Mouse (Mus musculus): ENCODE measurements around the gene Zfp146.
A peak's percentile ranks its signal among the peaks of the same experiment; 100 is the strongest.
"Not testable (repeated sequence)": the region's sequence is repeated elsewhere in the genome, so short reads cannot be mapped to it uniquely, and the experiment has no call there.

Gene Zfp146

DNA sequence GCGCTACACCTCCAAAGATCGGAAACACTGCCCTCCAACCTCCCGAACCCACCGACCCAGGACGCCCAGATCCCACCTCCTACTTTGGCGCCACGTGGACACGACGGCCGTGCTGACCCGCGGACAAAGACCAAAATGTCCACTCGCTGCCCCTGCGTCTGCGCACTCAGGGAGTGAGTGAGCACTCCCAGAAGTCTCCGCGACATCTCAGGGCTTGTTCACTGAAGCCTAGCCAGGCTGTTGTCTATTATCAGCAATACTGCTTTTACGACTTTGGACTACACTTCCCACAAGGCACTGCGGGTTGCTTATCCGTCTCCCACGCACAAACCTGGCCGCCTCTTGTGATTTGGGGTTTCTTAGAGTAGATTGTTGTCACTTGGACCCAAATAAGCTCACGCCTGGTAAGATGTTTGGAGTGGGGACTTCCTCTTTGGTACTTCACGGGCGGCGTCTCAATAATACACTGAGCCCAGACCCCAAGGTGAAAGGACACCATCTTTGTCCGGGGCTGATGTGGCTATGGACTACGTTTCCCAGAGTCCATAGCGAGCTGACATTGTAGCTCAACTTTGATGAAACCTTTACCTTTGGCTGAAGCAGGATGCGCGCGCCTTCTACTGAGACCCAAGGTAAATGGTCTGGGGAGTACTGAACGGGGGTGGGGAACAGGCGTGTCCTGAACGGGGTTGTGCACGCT, at the start of gene Zfp146:
Gene Zfp146 (minus strand): TSS at position 168 of the 700 bp plus-strand sequence.
- DNase-seq = peak; percentile 93 to 96

DNA sequence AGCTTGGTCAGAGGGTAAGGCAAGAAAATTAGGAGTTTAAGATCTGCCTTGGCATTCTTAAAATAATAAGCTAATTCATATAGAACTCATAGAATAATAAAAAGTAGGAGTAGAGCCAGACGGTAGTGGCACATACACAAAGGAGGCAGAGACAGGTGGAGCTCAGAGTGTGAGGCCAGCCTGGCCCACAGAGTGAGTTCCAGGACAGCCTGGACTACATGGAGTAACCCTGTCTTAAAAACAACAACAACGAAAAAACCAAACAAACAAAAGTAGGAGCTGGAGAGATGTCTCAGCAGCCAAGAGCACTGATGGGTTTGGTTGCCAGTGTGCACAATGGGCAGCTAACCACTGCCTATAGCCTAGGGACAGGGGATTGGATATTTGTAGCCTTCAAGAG, 47.7 kb upstream of the Zfp146 start:
- no peak for DNase-seq

DNA sequence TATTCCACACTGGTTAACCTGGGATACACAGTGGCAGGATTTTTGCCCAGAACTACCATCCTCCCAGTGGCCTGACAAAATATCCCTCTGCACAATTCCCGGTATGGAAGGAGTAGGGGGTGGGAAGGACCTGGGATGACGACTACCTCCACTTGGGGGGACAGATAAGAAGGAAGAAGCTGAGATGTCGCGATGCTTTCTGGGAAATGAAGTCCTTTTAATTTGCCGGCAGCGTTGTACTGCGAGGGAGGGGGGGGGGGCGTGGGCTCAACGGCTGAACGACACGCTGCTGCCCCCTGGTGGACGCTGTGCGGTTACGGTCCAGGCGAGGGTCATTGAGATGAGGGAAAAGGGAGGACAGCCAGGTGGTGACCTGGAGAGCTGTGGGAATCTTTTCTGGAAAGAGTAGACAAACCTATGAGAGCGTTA, 47.2 kb upstream of the Zfp146 start:
- DNase-seq = peak; percentile 65 to 81

DNA sequence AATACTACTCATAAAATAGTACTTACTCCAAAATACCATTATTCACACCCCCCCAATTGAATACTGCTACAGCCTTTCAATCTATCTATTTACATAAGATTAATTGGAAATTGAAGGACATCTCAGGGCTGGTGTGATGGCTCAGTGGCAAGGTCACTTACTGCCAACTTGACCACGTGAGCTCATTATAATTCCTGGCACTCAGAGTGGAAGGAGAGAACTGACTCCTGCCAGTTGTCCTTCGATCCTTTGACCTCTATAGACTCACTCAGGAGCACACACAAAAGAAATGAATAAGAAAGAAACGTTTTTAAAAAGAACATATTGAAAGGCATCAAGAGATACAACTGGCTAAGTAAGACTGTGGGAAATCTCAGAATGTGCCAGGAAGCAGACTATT, 46.3 kb upstream of the Zfp146 start:
- no peak for DNase-seq

DNA sequence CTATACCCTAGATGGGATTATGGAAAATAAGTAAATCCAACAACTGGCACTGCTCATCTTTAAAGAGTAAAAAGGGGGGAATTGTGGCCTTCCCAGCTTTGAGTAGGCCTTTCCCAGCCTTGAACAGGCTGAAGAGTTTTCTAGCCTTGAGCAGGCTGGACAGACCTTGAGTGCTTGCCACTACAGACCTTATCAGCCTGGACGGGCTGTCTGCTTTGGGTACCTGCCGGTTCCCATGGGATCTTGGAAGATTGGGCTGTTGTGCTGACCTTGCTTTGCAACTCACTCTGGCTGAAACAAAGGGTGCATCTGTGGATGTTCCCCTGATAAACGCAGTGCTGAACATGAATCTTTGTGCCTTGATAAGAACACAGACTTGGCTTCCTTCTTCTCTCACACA, 44.3 kb upstream of the Zfp146 start:
- DNase-seq = no peak

DNA sequence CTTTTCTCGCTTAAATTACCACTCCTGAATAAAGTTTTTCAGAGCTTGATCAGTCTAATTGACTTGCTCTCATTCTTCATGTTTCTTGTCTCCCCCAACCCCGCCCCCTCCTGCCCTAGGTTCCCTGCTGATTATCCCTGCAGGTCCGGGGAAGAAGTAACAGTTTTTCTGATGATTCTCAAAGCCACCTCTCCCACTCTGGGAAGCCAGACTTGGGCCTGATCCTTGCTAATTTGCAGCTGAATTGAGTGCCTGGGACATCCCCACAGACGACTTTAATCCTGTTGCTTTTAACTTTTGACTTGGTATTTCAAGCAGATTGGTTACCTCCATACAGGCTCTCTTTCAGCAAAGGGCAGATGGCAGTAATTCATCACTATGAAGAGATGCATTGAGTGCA, 41.5 kb upstream of the Zfp146 start:
- no peak for DNase-seq

DNA sequence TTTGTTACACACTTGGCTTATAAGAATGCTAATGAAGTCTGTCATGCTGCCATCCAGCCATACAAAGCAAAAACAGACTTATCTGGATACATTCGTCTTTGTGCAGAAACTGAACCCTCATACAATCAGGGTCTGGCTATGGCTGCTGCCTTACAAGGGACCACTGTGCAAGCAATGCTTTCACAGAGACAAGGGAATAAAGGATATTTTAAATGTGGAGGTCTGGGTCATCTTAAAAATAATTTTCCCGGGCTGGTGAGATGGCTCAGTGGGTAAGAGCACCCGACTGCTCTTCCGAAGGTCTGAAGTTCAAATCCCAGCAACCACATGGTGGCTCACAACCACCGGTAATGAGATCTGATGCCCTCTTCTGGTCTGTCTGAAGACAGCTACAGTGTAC, 36.8 kb upstream of the Zfp146 start:
- not testable (repeated sequence) for DNase-seq

DNA sequence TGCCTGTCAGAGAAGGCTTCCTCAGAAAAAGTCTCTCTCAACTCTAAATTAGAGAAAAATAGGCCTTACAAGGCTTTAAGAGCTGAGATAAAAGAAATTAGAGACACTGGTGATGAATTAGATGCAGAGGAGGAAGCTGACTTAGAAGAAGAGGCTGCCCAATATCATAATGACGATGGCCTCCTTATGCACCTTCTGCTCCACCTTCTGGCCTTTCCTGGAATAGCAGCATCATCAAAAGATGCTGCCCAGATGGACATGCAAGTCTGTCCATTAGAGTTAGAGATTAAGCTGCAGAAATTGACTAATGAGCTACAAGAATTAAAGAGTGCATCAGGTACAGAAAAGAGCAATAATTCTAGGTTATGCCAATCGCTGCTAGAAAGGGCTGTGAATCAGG, 35.8 kb upstream of the Zfp146 start:
- peak; percentile 57 to 64 for DNase-seq

DNA sequence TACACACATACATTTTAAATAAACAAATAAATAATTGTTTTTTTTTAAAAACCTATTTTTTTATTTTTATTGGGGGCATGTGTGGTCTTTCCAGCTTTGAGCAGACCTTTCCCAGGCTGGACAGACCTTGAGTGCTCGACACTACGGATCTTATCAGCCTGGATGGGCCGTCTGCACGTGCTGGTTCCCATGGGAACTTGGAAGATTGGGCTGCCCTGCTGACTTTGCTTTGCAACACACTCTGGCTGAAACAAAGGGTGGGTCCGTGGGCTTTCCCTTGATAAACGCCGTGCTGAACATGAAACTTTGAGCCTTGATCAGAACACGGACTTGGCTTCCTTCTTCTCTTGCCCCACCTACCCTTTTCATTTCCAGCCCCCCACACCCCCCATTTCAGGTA, 34.8 kb upstream of the Zfp146 start:
- no peak for DNase-seq

DNA sequence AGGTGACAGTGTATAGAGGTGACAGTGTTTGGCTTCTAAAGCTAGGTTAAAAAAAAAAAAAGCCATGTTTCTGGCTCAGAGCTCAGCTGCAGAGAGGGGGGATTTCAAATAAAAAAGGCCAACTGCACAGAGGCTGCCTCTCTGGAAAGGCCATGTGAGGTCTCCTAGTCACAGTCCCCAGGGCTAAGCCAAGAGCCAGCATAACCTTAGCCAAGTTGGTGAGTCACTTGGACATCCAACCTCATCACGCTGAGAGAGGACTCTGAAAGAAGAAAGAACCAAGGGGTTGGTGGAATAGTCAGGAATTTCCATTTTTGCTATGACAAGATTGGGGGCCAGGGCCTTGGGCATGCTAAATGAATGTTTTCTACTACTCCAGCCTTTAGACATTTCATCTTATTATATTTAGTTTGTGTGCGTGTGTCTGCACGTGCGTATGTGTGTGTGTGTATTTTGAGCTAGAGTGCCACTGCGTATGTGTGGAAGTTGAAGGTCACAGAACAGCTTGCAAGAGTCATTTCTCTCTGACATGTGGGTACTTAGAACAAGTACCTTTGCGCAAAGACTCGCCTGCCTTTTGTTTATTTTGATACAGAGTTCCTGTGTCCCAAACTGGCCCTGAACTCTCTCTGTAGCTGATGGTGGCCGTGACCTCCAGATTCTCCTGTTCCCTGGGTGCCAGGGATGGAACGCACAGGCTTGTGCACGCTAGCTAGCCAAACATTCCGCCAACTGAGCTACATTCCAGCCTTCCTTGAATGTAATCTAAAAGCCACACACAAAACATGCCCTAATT, 33.5 kb upstream of the Zfp146 start:
- DNase-seq = no peak

DNA sequence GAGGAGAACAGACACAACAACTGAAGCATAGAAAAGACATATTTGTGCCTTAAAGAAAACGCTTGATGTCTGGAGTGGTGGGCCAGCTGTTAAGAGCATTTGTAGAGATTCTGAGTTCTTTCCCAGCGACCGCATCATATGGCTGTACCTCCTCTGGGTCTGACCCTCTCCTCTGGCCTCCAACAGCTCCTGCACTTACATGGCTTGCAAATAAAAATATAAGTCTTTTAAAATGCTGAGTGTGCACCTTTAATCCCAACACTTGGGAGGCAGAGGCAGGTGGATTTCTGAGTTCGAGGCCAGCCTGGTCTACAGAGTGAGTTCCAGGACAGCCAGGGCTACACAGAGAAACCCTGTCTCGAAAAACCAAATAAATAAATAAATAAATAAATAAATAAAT, 31.1 kb upstream of the Zfp146 start:
- DNase-seq = not testable (repeated sequence)

DNA sequence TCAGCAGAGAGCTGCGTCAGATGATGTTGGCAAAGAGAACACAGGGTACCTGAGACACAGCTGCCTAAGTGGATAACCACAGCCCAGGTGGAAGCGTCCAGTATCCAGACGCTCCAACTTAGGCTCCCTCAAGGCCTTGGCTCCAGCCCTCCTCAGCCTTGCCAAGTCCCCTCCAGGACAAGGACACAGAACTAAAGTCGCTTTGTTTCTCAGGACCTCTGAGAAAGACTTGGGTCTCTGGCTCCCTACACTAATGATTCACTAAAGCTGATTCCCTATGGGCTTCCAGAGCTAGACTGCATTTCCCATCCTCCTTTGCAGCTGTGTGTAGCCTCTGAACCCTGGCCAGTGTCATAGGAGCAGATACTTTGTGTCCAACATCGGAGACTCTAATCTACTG, 30.6 kb upstream of the Zfp146 start:
- no peak for DNase-seq

DNA sequence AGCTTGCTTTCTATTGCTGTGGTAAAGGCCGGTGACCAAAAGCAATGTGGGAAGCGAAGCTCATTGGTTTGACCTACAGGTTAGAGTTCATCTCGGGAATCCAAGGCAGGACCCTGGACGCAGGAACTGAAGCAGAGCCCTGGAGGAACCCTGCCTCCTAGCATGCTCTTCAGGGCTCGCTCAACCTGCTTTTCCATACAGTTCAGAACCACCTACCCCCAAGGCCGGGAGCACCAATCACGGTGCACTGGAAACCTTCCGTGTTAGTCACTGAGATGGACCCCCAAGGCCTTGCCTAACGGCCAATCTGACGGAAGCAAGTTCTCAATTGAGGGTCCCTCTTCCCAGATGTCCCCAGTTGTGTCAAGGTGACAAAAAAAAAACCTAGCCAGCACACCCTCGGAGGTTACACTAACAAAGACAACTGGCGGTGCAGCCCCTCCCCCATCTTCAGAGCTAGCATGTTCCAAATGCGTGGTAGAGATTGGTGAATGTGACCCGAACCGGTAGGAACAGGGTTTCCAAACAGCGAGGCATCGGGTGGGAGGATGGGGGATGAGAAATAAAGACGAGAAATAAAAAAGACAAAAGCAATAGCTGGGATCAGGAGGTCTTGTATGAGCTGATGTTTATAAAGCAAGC, 30.1 kb upstream of the Zfp146 start:
- no peak for DNase-seq

DNA sequence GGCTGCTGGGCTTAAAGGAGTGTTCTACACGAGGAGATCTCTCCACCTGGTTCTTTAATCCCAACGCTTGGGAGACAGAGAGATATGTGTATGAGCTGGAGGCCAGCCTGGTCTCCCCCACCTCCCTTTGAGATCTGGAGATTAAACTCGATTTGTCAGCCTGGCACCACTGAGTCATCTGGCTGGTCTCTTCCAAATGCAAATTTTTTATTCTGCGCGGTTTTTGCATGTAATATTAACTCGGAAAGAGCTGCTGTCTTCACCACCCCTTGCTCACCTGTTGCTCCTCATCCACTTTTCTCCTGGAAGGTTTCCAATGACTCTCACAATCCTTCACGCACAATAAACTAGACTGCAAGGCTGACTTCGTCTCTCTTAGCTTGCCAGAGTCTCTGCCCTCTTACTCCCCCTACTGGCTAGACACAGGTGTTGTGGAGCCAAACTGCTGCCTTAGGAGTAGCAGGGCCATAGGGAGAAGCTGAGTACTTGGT, 29.0 kb upstream of the Zfp146 start, which contains the start of gene Capns1:
Gene Capns1 (minus strand): TSS at position 331 of the 491 bp plus-strand sequence.
- DNase-seq = peak; percentile 62 to 77

DNA sequence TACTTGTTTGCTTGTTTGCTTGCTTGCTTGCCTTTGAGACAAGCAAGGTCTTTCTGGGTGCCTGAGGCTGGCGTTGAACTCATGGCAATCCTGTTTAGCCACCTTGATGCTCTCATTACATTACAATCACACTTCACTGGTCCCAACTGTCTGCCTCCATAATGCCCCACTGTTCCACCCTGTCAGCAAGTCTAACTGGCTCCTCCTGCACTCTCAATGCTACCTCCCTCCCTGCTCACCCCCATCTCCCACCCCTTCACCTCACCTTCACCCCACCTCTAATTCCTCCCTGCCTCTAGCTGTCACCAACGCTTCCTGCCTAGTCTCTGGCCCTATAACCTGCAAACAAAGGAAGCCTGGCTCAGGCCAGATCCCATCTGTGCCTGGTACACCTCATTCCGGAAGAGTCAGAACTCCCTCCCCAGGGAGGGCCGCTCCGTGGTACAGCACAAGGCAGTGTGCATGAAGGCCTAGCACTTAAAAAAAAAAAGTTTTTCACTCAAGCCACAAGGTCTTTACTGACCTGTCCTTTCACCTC, 28.1 kb upstream of the Zfp146 start:
- no peak for DNase-seq

DNA sequence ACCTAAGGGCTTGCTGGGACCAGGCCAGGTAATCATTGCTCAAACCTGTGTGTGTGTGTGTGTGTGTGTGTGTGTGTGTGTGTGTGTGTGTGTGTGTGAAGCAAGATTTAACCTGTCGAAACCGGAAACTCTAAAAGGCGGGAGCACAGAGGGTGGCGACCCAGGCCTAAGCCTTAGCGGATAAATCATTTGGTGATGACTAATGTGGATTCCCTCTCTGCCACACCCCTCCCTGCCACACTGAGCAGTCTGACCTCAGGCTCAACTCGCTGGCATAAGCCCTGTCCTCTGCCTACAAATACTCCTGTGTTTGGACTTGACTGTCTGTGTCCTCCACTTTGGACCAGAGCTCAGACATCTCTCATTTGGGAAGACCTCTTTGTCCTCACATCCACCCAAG, 26.6 kb upstream of the Zfp146 start:
- DNase-seq = no peak

DNA sequence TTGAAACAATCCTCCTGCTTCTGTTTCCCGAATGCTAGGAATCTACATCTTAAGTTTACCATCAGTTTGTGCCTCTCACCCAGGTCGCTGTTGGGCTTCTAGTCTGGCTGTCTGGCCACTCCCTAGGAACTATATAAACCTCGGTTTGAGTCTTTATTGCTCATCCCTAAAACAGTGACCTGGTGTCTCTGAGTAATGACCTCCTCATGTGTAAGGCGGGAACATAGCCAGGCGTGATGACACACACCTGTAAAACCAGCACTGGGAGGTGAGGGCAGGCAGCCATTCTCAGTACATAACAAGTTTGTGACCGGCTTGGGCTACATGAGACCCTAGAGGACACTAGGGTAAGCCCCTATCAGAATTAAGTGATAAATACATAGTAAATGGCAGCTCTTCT, 25.9 kb upstream of the Zfp146 start:
- no peak for DNase-seq

DNA sequence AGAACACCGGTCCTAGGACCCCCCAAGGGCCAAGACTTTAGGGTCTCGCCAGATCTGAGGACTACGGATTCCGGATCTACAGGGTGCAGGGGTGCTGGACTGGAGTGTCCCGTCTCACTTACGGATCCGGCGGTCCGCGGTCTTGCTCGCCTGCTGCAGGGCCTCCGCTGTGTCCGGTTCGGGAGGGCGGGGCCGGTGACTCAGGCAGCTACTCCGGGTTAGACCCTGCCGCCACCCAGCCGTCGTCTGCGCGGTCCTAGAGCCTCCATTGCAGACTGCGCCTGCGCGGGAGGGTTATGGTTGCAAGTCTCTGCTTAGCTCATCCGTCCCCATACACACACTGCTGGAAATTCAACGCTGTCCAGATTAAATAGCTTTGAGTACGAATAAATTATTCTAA, 25.3 kb upstream of the Zfp146 start:
- DNase-seq = peak; percentile 95 to 97

DNA sequence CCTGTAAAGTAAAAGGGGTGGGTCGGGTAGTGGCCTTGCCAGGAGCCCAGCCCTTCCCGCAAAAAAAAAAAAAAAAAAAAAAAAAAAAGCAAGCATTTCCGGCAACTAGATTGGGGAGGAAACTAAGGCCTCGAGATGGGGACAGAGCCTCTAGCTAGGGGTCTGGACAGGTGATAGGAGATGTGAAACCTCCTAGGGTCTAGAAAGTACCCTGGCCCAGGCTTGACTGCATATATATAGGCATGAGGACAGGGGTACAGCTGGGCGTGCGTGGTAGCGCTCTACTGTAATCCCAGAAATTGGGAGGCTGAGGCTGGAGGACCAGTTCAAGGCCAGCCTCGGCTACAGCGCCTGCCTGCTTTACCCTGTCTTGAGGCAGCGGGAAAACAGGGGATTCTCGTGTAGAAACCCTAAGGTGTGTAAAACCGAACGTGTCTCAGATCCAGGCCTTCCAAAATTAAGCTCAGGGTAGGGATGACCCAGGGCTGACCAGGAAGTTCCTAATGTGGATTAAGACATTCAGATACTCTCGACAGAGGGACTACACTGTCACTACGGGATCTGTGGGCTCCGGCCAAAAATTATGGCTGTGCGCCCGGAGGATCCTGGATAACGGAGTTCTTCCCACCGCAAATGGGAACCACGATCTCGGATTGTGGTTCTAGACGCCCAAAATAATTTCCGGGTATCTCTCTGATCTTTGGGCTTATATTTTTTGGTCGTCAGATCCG, 24.7 kb upstream of the Zfp146 start:
- peak in 1 of 2 experiments; percentile 27 for DNase-seq

DNA sequence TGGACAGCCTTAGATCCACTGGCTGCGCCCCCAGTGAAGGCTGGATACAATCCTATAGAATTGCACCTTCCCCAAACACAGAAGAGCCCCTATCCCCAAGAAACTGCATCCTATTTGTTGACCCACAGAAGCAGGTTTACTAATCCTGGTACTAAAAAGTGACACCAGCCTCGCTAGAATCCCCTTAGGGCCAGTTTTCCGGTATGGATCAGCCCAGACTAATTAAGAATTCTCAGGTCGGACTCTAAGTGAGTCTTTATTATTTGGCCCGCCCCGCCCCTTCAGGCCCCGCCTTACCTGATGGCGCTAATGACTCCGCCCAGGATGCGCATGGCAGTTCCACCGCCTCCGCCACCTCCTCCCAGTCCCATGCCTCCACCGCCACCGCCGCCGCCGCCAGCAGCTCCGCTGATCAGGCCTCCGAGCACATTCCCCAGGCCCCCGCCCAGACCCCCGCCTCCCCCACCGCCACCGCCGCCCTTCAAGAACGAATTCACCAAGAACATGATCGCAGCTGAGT, 24.1 kb upstream of the Zfp146 start:
- peak; percentile 88 for DNase-seq

DNA sequence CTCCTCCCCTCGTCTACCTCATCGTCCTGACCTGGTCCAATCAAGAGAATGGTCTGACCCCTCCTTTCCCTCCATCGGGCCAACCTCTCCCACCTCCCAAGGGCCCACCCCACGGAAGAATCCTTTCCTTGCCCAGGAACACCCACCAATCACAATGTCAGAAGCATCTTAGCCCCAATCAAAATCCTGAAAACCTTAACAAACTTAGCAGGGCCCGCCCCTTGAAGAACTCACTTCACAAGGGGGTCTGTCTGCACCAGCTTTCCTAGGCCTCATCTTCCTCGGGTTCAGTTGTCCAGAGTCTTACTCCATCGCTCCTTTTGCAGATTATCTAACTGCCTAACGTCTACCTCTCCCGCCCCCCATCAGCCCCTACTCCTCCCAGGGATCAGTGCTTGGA, 23.5 kb upstream of the Zfp146 start:
- no peak for DNase-seq

DNA sequence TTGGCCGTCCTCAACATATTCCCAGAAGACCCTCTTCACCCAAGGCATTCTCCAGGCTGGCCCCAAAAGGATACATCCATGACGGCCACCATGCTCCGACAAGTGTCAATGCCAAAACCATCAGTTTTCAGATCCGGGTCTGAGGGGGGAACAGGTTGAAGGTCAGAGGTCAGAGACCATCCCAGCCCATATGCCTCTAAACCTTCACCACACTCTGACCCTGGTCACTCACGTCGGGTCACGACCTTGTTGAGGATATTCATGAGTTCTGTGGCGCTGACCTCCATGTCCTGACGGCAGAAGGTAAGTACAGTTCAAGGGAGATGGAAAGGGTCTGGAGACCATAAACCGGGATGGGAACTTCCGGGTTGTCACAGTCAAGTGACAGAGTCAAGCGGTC, 22.5 kb upstream of the Zfp146 start:
- no peak for DNase-seq

Measured in lung, adult 18-20 months (tissue).